Mouse (Mus musculus) neural tube, embryonic 13.5 days (tissue): ENCODE data around the gene Actl11. TPM values are rescaled to one million over a fixed set of nuclear protein-coding genes. Genes with fewer than 3 reads are reported as not detected.
A peak's percentile ranks its signal among the peaks of the same experiment; 100 is the strongest.

ENCODE experiments used
- ATAC-seq: fragments of 200-750 bp; cut with Nextera tagmentation; 2 replicates; pipeline ENCODE4 v1.8.0; 2017; ENCODE audit warnings: low read depth, mild to moderate bottlenecking, moderate TSS enrichment, moderate library complexity
- H3K27ac ChIP-seq: fragments of 300-500 bp; sonication (generic); replicated peaks from 2 replicates; pipeline ENCODE4 v1.5.1; 2015; ENCODE audit warnings: moderate library complexity, mild to moderate bottlenecking, inconsistent platforms
- H3K27me3 ChIP-seq: fragments of 300-500 bp; sonication (generic); 2 replicates; pipeline ENCODE4 v1.6.1; 2015; ENCODE audit warnings: mild to moderate bottlenecking, inconsistent platforms
- H3K36me3 ChIP-seq: fragments of 300-500 bp; sonication (generic); 2 replicates; pipeline ENCODE4 v1.6.1; 2015; ENCODE audit warnings: mild to moderate bottlenecking, inconsistent platforms
- H3K4me1 ChIP-seq: fragments of 300-500 bp; sonication (generic); replicated peaks from 2 replicates; pipeline ENCODE4 v1.6.1; 2015; ENCODE audit warnings: inconsistent platforms
- H3K4me2 ChIP-seq: fragments of 300-500 bp; sonication (generic); 2 replicates; pipeline ENCODE4 v1.6.1; 2015; ENCODE audit warnings: inconsistent platforms, mild to moderate bottlenecking, moderate library complexity
- H3K4me3 ChIP-seq: fragments of 300-500 bp; sonication (generic); 2 replicates; pipeline ENCODE4 v1.5.1; 2015; ENCODE audit warnings: mild to moderate bottlenecking, inconsistent platforms
- H3K9ac ChIP-seq: fragments of 300-500 bp; sonication (generic); 2 replicates; pipeline ENCODE4 v1.6.1; 2015; ENCODE audit warnings: moderate library complexity, mild to moderate bottlenecking, inconsistent platforms
- H3K9me3 ChIP-seq: fragments of 300-500 bp; sonication (generic); 2 replicates; pipeline ENCODE4 v1.6.1; 2016; ENCODE audit warnings: inconsistent platforms
- WGBS: fragments of 180-500 bp; shearing (Covaris S2); methylation state at CpG from one replicate; pipeline ENCODE4 v1.1.7; 2015; 5-methylcytosine and 5-hydroxymethylcytosine counted together
- polyA plus RNA-seq: library from polyadenylated mRNA; unstranded; fragments of >200 nt; fragmentation: Nextera tagmentation; extraction: Ambion mirVana; gene quantifications from 2 replicates; pipeline ENCODE4 v1.2.1, GENCODE M21; 2015

Actl11 gene
- polyA plus RNA-seq, 1 experiment from 2014 or later: not detected

GRCm38 (mm10) chr9:107950460-107951355, 22.4 kb downstream of the Actl11 start:
- H3K36me3 ChIP-seq: no peaks in the 10 kb centered on the region
- WGBS: 12% methylated on average over 45 of the region's 45 CpGs
- no peaks in the 10 kb centered on the region for H3K27me3 ChIP-seq
- H3K4me1 ChIP-seq: peaks cover 16% of the 10 kb centered on the region
- H3K27ac ChIP-seq: peak overlapping the region; percentile 78
- peak overlapping the region; percentile 53 for H3K4me3 ChIP-seq
- H3K9me3 ChIP-seq: no peaks in the 10 kb centered on the region
- H3K4me2 ChIP-seq: peak overlapping the region; percentile 83
- peak; percentile 94 for ATAC-seq
- H3K9ac ChIP-seq: peak overlapping the region; percentile 67

- ATAC-seq: no peak
- 81% methylated on average over 6 of the region's 6 CpGs for WGBS
- H3K9me3 ChIP-seq: no peaks in the 10 kb centered on the region
- no peak overlapping the region for H3K4me3 ChIP-seq
- peaks cover 12% of the 10 kb centered on the region for H3K4me1 ChIP-seq
- H3K27me3 ChIP-seq: no peaks in the 10 kb centered on the region
- peaks cover 19% of the 10 kb centered on the region; the same call in 1 of the 2 replicates for H3K36me3 ChIP-seq
- no peak overlapping the region for H3K9ac ChIP-seq
- no peak overlapping the region for H3K27ac ChIP-seq
- H3K4me2 ChIP-seq: no peak overlapping the region
Observed at GRCm38 (mm10) chr9:107955613-107956289, 27.5 kb downstream of the Actl11 start.

GRCm38 (mm10) chr9:107957141-107957540, 28.9 kb downstream of the Actl11 start:
- no peak for ATAC-seq
- H3K4me1 ChIP-seq: peaks cover 12% of the 10 kb centered on the region
- peaks cover 19% of the 10 kb centered on the region; the same call in 1 of the 2 replicates for H3K36me3 ChIP-seq
- no peak overlapping the region for H3K4me2 ChIP-seq
- WGBS: 20% methylated on average over 6 of the region's 6 CpGs
- no peak overlapping the region for H3K4me3 ChIP-seq
- H3K9ac ChIP-seq: no peak overlapping the region
- no peak overlapping the region for H3K27ac ChIP-seq
- no peaks in the 10 kb centered on the region for H3K9me3 ChIP-seq
- H3K27me3 ChIP-seq: no peaks in the 10 kb centered on the region

GRCm38 (mm10) chr9:107959896-107960295, 31.6 kb downstream of the Actl11 start:
- no peak overlapping the region for H3K4me2 ChIP-seq
- 51% methylated on average over 6 of the region's 6 CpGs for WGBS
- no peak overlapping the region for H3K4me3 ChIP-seq
- no peaks in the 10 kb centered on the region for H3K27me3 ChIP-seq
- H3K27ac ChIP-seq: no peak overlapping the region
- H3K9me3 ChIP-seq: no peaks in the 10 kb centered on the region
- no peak for ATAC-seq
- peaks cover 19% of the 10 kb centered on the region; the same call in 1 of the 2 replicates for H3K36me3 ChIP-seq
- peaks cover 12% of the 10 kb centered on the region for H3K4me1 ChIP-seq
- H3K9ac ChIP-seq: no peak overlapping the region; the same call in 1 of the 2 replicates

- no peak for ATAC-seq
- H3K27ac ChIP-seq: peak overlapping the region; percentile 46
- H3K36me3 ChIP-seq: peaks cover 19% of the 10 kb centered on the region; the same call in 1 of the 2 replicates
- no peaks in the 10 kb centered on the region for H3K9me3 ChIP-seq
- 85% methylated on average over 4 of the region's 4 CpGs for whole genome bisulfite sequencing
- peaks cover 12% of the 10 kb centered on the region for H3K4me1 ChIP-seq
- H3K4me3 ChIP-seq: no peak overlapping the region
- 0 out of 2 replicates have a peak overlapping the region, but pooled peaks have one; percentile 22 for H3K4me2 ChIP-seq
- no peaks in the 10 kb centered on the region for H3K27me3 ChIP-seq
- H3K9ac ChIP-seq: peak overlapping the region; percentile 17; the same call in 1 of the 2 replicates
Observed at GRCm38 (mm10) chr9:107960928-107961327, 32.7 kb downstream of the Actl11 start.

GRCm38 (mm10) chr9:107961351-107961762, 33.1 kb downstream of the Actl11 start:
- Histone ChIP-seq H3K4me3 (no peak overlapping the region), H3K27ac (peak overlapping the region; percentile 46), H3K9me3 (no peaks in the 10 kb centered on the region), H3K27me3 (no peaks in the 10 kb centered on the region), H3K36me3 (peaks cover 19% of the 10 kb centered on the region; the same call in 1 of the 2 replicates), H3K4me1 (peaks cover 12% of the 10 kb centered on the region), H3K9ac (peak overlapping the region; percentile 17; the same call in 1 of the 2 replicates), H3K4me2 (peak overlapping the region; percentile 22; the same call in 1 of the 2 replicates)
- WGBS: 69% methylated on average over 10 of the region's 10 CpGs
- peak; percentile 63 for ATAC-seq

- 66% methylated on average over 5 of the region's 5 CpGs for WGBS
- no peak overlapping the region for H3K9ac ChIP-seq
- H3K9me3 ChIP-seq: no peaks in the 10 kb centered on the region
- H3K4me3 ChIP-seq: no peak overlapping the region
- no peaks in the 10 kb centered on the region for H3K27me3 ChIP-seq
- no peak overlapping the region for H3K4me2 ChIP-seq
- ATAC-seq: peak; percentile 34; the same call in 1 of the 2 replicates
- peak overlapping the region; percentile 46 for H3K27ac ChIP-seq
- peaks cover 12% of the 10 kb centered on the region for H3K4me1 ChIP-seq
- peaks cover 19% of the 10 kb centered on the region; the same call in 1 of the 2 replicates for H3K36me3 ChIP-seq
Observed at GRCm38 (mm10) chr9:107961881-107962280, 33.6 kb downstream of the Actl11 start.

- no peak for ATAC-seq
- no peaks in the 10 kb centered on the region for H3K27me3 ChIP-seq
- H3K4me2 ChIP-seq: no peak overlapping the region
- H3K27ac ChIP-seq: no peak overlapping the region
- peaks cover 12% of the 10 kb centered on the region for H3K4me1 ChIP-seq
- H3K36me3 ChIP-seq: peaks cover 12% of the 10 kb centered on the region; the same call in 1 of the 2 replicates
- H3K9me3 ChIP-seq: no peaks in the 10 kb centered on the region
- WGBS: 94% methylated on average over 9 of the region's 9 CpGs
- H3K9ac ChIP-seq: no peak overlapping the region
- H3K4me3 ChIP-seq: no peak overlapping the region
Observed at GRCm38 (mm10) chr9:107962916-107963315, 34.6 kb downstream of the Actl11 start.

GRCm38 (mm10) chr9:107963700-107964099, 35.4 kb downstream of the Actl11 start:
- Histone ChIP-seq H3K36me3 (peaks cover 12% of the 10 kb centered on the region; the same call in 1 of the 2 replicates), H3K4me3 (no peak overlapping the region), H3K9me3 (no peaks in the 10 kb centered on the region), H3K27me3 (no peaks in the 10 kb centered on the region), H3K4me1 (peaks cover 12% of the 10 kb centered on the region), H3K9ac (no peak overlapping the region), H3K27ac (no peak overlapping the region), H3K4me2 (no peak overlapping the region)
- 29% methylated on average over 5 of the region's 5 CpGs for WGBS
- 0 out of 2 replicates have a peak, but pooled peaks have one; percentile 57 for ATAC-seq

- Histone ChIP-seq H3K9ac (no peak overlapping the region), H3K27me3 (no peaks in the 10 kb centered on the region), H3K4me3 (no peak overlapping the region), H3K4me2 (no peak overlapping the region), H3K9me3 (no peaks in the 10 kb centered on the region), H3K27ac (no peak overlapping the region), H3K36me3 (peaks cover 9% of the 10 kb centered on the region; the same call in 1 of the 2 replicates), H3K4me1 (peaks cover 12% of the 10 kb centered on the region)
- ATAC-seq: no peak
- 95% methylated on average over 9 of the region's 9 CpGs for WGBS
Observed at GRCm38 (mm10) chr9:107964681-107965080, 36.4 kb downstream of the Actl11 start.

GRCm38 (mm10) chr9:107966676-107967075, 38.4 kb downstream of the Actl11 start:
- no peak overlapping the region for H3K4me2 ChIP-seq
- no peaks in the 10 kb centered on the region for H3K9me3 ChIP-seq
- H3K36me3 ChIP-seq: 0 out of 2 replicates have a peak, but pooled peaks cover 5% of the 10 kb centered on the region
- no peak for ATAC-seq
- peaks cover 3% of the 10 kb centered on the region for H3K4me1 ChIP-seq
- no peak overlapping the region for H3K27ac ChIP-seq
- H3K27me3 ChIP-seq: no peaks in the 10 kb centered on the region
- H3K9ac ChIP-seq: no peak overlapping the region
- 91% methylated on average over 10 of the region's 10 CpGs for WGBS
- no peak overlapping the region for H3K4me3 ChIP-seq

- WGBS: 93% methylated on average over 6 of the region's 6 CpGs
- no peak for ATAC-seq
- H3K4me1 ChIP-seq: no peaks in the 10 kb centered on the region
- H3K4me3 ChIP-seq: no peak overlapping the region
- no peaks in the 10 kb centered on the region for H3K27me3 ChIP-seq
- no peak overlapping the region for H3K9ac ChIP-seq
- H3K27ac ChIP-seq: no peak overlapping the region
- no peaks in the 10 kb centered on the region for H3K9me3 ChIP-seq
- no peak overlapping the region for H3K4me2 ChIP-seq
- H3K36me3 ChIP-seq: 0 out of 2 replicates have a peak, but pooled peaks cover 5% of the 10 kb centered on the region
Observed at GRCm38 (mm10) chr9:107967437-107967836, 39.2 kb downstream of the Actl11 start.
